In the genomic region with DNA sequence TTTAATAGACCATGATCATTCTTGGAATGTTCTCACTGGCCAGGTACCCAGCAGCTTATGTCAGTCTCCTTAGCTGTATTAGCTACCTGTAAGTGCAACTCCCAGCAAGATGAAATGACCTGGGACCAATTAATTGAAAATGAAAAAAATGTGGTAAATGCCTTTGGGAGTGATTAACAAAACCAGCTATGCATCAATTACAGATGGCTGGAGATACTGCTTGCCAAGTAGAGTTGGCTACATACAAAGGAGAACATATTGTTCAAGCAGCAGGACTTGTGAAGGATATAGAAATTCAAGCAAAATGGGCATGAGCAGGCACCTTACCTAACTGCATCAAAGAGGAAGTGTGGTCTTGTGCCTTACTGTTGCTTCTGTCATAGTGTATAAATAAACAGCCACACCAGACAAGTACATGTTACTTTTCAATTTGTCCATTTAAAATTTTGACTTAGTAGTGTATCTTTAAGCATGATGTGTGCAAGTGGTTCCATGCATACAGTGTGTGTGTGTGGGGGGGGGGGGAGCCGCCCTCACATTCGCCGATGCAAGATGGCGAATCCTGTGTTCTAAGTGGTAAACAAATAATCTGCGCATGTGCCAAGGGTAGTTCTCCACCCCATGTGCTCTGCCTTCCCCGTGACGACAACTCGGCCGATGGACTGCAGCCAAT, we compare ENCODE assay signal across 24 mouse cellular contexts.
DNase-seq lines count a peak whose midpoint lies in the region; ATAC-seq and TF ChIP-seq lines count a peak whose summit lies in the region.
"Had no signal": no experiment of that assay in that cellular context is flagged by ENCODE, and none has a peak within 500 bp of the region (broad histone marks: within the 10 kb centered on the region; RNA-seq: fewer than 3 reads in every experiment).

No protein-coding gene starts in this region.

- H3K4me2 ChIP-seq in forebrain, embryonic 15.5 days (replicated peaks), result no peak overlapping the region
- H3K4me2 ChIP-seq in forebrain, embryonic 11.5 days (ENCODE audit: low read depth, low read length, severe bottlenecking), result no peak overlapping the region
- H3K4me2 ChIP-seq: limb, embryonic 12.5 days; liver, embryonic 12.5 days; lung, embryonic 14.5 days had no signal

- TF ChIP-seq EP300 in MEL (IDR thresholded peaks at IDR 0.05; ENCODE audit: low read depth in 1 of 2, low read length in 2 of 2), result no peak

- TF ChIP-seq RAD21 in MEL (IDR thresholded peaks at IDR 0.05; ENCODE audit: low read depth, low read length), result no peak

- H3K9ac ChIP-seq in forebrain, embryonic 15.5 days (replicated peaks), result no peak overlapping the region
- no peak overlapping the region for H3K9ac ChIP-seq in forebrain, embryonic 11.5 days (ENCODE audit: low read length)
- H3K9ac ChIP-seq in MEL (ENCODE audit: control insufficient read depth, low read depth, low read length, poor library complexity, severe bottlenecking), result no peak overlapping the region
- H3K9ac ChIP-seq: limb, embryonic 12.5 days; liver, embryonic 12.5 days; lung, embryonic 14.5 days had no signal

- H3K4me3 ChIP-seq in forebrain, embryonic 15.5 days, result no peak overlapping the region
- no peak overlapping the region for H3K4me3 ChIP-seq in forebrain, embryonic 11.5 days (ENCODE audit: low read depth, low read length)
- no peak overlapping the region for H3K4me3 ChIP-seq in MEL (ENCODE audit: control insufficient read depth in 1 of 2, insufficient read depth in 1 of 2, low read depth in 2 of 2, low read length in 2 of 2)
- H3K4me3 ChIP-seq: erythroblast, embryonic 14.5 days; layer of hippocampus, adult 2 months; left cerebral cortex, adult 2 months; limb, embryonic 12.5 days; liver, embryonic 12.5 days had no signal

- no peaks in the 10 kb centered on the region for H3K79me2 ChIP-seq in MEL (ENCODE audit: control insufficient read depth, insufficient read depth, low read length, poor library complexity)

- H3K27me3 ChIP-seq in forebrain, embryonic 15.5 days, result no peaks in the 10 kb centered on the region
- no peaks in the 10 kb centered on the region for H3K27me3 ChIP-seq in forebrain, embryonic 11.5 days (ENCODE audit: control insufficient read depth, insufficient read depth, low read length)
- no peaks in the 10 kb centered on the region for H3K27me3 ChIP-seq in MEL (ENCODE audit: control insufficient read depth in 1 of 2, insufficient read depth in 2 of 2, low read length in 2 of 2)
- H3K27me3 ChIP-seq: limb, embryonic 12.5 days; liver, embryonic 12.5 days had no signal

- H3K27ac ChIP-seq in forebrain, embryonic 15.5 days (replicated peaks), result no peak overlapping the region
- H3K27ac ChIP-seq in forebrain, embryonic 11.5 days (ENCODE audit: low read depth, low read length), result no peak overlapping the region
- H3K27ac ChIP-seq in MEL (ENCODE audit: control insufficient read depth, low read depth, low read length), result no peak overlapping the region
- H3K27ac ChIP-seq: layer of hippocampus, adult 2 months; left cerebral cortex, adult 2 months; limb, embryonic 12.5 days; liver, embryonic 12.5 days; stomach, postnatal 0 days had no signal

- no peak for TF ChIP-seq POLR2A in MEL (IDR thresholded peaks at IDR 0.05; ENCODE audit: control insufficient read depth in 1 of 2, insufficient read depth in 1 of 2, low read depth in 1 of 2, low read length in 2 of 2, poor library complexity in 1 of 2)

- no peaks in the 10 kb centered on the region for H3K9me3 ChIP-seq in forebrain, embryonic 15.5 days
- no peaks in the 10 kb centered on the region for H3K9me3 ChIP-seq in forebrain, embryonic 11.5 days (ENCODE audit: control insufficient read depth, low read length)
- H3K9me3 ChIP-seq in MEL (replicated peaks; ENCODE audit: insufficient read depth, low read length), result no peaks in the 10 kb centered on the region
- H3K9me3 ChIP-seq: limb, embryonic 12.5 days; liver, embryonic 12.5 days had no signal

- ATAC-seq in forebrain, embryonic 15.5 days (replicated peaks), result peak; percentile 87
- no peak for ATAC-seq in forebrain, embryonic 11.5 days (replicated peaks; ENCODE audit: low FRiP score)
- ATAC-seq: liver, embryonic 12.5 days; midbrain, embryonic 16.5 days had no signal

- H3K4me1 ChIP-seq in forebrain, embryonic 15.5 days, result no peaks in the 10 kb centered on the region
- no peaks in the 10 kb centered on the region for H3K4me1 ChIP-seq in forebrain, embryonic 11.5 days (replicated peaks; ENCODE audit: control insufficient read depth, insufficient read depth, low read length)
- H3K4me1 ChIP-seq in MEL (ENCODE audit: control insufficient read depth in 1 of 2, insufficient read depth in 2 of 2, low read length in 2 of 2), result no peaks in the 10 kb centered on the region
- H3K4me1 ChIP-seq: limb, embryonic 12.5 days; liver, embryonic 12.5 days had no signal

- no peak for DNase-seq in forebrain, embryonic 11.5 days (ENCODE audit: low spot score)
- peak; percentile 4 for DNase-seq in MEL (ENCODE audit: low read depth, low spot score)
- peak; percentile 57 for DNase-seq in brain, adult 2 months (ENCODE audit: low read depth, low spot score)
- peak; percentile 70 to 74 for DNase-seq in cerebellum, postnatal 10 days
- no peak for DNase-seq in adrenal gland, postnatal 36 days
- no peak for DNase-seq in left cerebral cortex, adult 8-10 months (ENCODE audit: low spot score in 2 of 2)
- DNase-seq: adrenal gland, adult 2 months; gastrocnemius, postnatal 10 days; heart, adult 18-20 months; heart, postnatal 4 days; kidney, adult 18-20 months; kidney, postnatal 10 days; lung, embryonic 14.5 days; lung, postnatal 36 days; right cerebral cortex, postnatal 4 days; thymus, postnatal 14 days had no signal

- H3K36me3 ChIP-seq in forebrain, embryonic 15.5 days, result no peaks in the 10 kb centered on the region
- no peaks in the 10 kb centered on the region for H3K36me3 ChIP-seq in forebrain, embryonic 11.5 days (ENCODE audit: control insufficient read depth, insufficient read depth, low read length)
- H3K36me3 ChIP-seq in MEL (ENCODE audit: control insufficient read depth in 1 of 2, insufficient read depth in 2 of 2, low read length in 2 of 2), result no peaks in the 10 kb centered on the region
- H3K36me3 ChIP-seq: limb, embryonic 12.5 days; liver, embryonic 12.5 days had no signal

- no peak for TF ChIP-seq CTCF in MEL (IDR thresholded peaks at IDR 0.05 in 2 of 3, conservative IDR thresholded peaks at IDR 0.05 in 1 of 3; ENCODE audit: control insufficient read depth in 1 of 3, insufficient read depth in 1 of 3, low read depth in 2 of 3, low read length in 3 of 3, poor library complexity in 1 of 3, severe bottlenecking in 1 of 3)

- WGBS in forebrain, embryonic 15.5 days, result 87% methylated on average over 9 of the region's 9 CpGs
- WGBS in forebrain, embryonic 11.5 days, result 91% methylated on average over 6 of the region's 9 CpGs

TF ChIP-seq in MEL, 35 proteins besides CTCF, POLR2A, EP300 and RAD21:
- TF ChIP-seq ZKSCAN1 (IDR thresholded peaks at IDR 0.05; ENCODE audit: low read depth, low read length), result no peak
- no peak for TF ChIP-seq POLR2AphosphoS5 (IDR thresholded peaks at IDR 0.05; ENCODE audit: borderline replicate concordance, low read depth, low read length)
- TF ChIP-seq RCOR1 (IDR thresholded peaks at IDR 0.05; ENCODE audit: low read depth, low read length), result no peak
- TF ChIP-seq USF2 (IDR thresholded peaks at IDR 0.05; ENCODE audit: borderline replicate concordance in 1 of 2, insufficient read depth in 1 of 2, low read depth in 1 of 2, low read length in 2 of 2), result no peak

Comparison
In these comparisons a context has a peak if more than half of its experiments do, and no peak if none do; other contexts are left out.
1. DNase-seq: peak in MEL (single experiment), brain, adult 2 months (single experiment) and cerebellum, postnatal 10 days (2 of 2); none in forebrain, embryonic 11.5 days (single experiment), adrenal gland, postnatal 36 days (0 of 2) and left cerebral cortex, adult 8-10 months (0 of 2).